8 mouse cellular contexts compared by ENCODE assay signal in the genomic region with DNA sequence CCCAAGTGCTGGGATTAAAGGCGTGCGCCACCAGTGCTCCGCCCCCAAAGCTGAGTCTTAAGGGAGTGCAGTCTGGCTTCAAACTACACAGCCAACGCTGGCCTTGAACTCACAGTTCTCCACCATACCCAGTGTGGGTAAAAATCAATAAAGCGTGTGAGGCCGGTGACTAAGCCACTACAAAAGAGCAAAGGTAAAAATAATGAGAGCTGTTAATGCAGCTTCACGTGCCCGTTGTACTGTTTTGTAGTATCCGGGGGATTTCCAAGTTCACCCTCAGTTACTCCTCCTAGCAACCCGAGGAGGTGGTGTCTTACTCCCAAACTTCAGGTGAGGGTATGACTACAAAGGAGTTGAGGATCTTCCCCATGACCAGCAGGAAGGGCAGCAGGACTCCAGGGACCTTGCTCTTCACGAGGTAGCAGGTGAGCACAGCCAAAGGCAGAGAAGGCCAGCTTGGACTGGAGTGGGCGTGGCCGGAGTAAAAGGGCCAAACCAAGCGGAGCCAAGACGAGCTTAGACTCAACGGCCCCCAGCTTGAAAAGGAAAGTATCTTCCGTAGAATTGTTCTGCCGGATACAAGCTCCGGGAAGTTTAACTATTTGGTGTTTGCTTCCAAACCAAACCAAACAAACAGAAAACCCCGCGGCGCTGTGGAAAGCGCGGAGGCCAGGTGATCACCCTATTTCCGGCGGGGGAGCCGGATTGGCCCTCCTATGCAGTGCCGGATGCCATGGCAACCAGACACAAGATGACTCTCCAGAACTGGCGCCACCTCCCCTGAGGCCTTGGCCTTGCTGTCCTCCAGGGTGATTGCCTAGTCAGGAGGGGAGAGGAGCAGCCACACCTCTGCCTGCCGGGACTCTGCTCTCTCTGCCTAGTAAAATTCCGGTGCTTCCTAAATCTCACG. TPM values are rescaled to one million over a fixed set of nuclear protein-coding genes. Genes with fewer than 3 reads are reported as not detected.
DNase-seq lines count a peak whose midpoint lies in the region; ATAC-seq and TF ChIP-seq lines count a peak whose summit lies in the region.

No protein-coding gene starts in this region.

- H3K36me3 ChIP-seq in E14TG2a.4 (ENCODE audit: insufficient read depth, low read length): no peaks in the 10 kb centered on the region
- H3K36me3 ChIP-seq in erythroblast, embryonic 14.5 days (ENCODE audit: control insufficient read depth): peaks cover 15% of the 10 kb centered on the region
- H3K36me3 ChIP-seq in heart, embryonic 14.5 days (ENCODE audit: control insufficient read depth, insufficient read depth, low read length): no peaks in the 10 kb centered on the region
- no peaks in the 10 kb centered on the region for H3K36me3 ChIP-seq in kidney, postnatal 0 days (ENCODE audit: insufficient read depth, low read length)
- no peaks in the 10 kb centered on the region for H3K36me3 ChIP-seq in lung, embryonic 15.5 days

- peak; percentile 68 for ATAC-seq in heart, embryonic 14.5 days (ENCODE audit: insufficient number of reproducible peaks, insufficient read depth, low FRiP score, low read depth)
- peak; percentile 92 for ATAC-seq in kidney, postnatal 0 days (replicated peaks; ENCODE audit: low FRiP score, low read depth)
- ATAC-seq in lung, embryonic 15.5 days (ENCODE audit: borderline replicate concordance, extremely low read depth, low FRiP score, low TSS enrichment): peak; percentile 62; the same call in 1 of the 2 replicates
- peak; percentile 62 for ATAC-seq in neutrophil, adult 5-6 weeks (ENCODE audit: extremely low read depth, insufficient number of reproducible peaks, low FRiP score, poor library complexity, severe bottlenecking)

- no peak for TF ChIP-seq CTCF in E14TG2a.4 (conservative IDR thresholded peaks at IDR 0.05; ENCODE audit: low read length)
- TF ChIP-seq CTCF in bone marrow macrophage, adult 2 months (IDR thresholded peaks at IDR 0.05; ENCODE audit: low read depth, low read length): no peak
- TF ChIP-seq CTCF in kidney, postnatal 0 days (IDR thresholded peaks at IDR 0.05; ENCODE audit: low read depth): 0 out of 2 replicates have a peak, but pooled peaks have one; percentile 2

- 13% methylated on average over 32 of the region's 32 CpGs for WGBS in heart, embryonic 14.5 days
- 10% methylated on average over 32 of the region's 32 CpGs for WGBS in kidney, postnatal 0 days
- 12% methylated on average over 32 of the region's 32 CpGs for WGBS in lung, embryonic 15.5 days

- no peak overlapping the region for H3K27ac ChIP-seq in bone marrow macrophage, adult 2 months (ENCODE audit: insufficient read depth, low read depth, low read length)
- H3K27ac ChIP-seq in heart, embryonic 14.5 days (replicated peaks in 1 of 2; ENCODE audit: control insufficient read depth in 1 of 2, insufficient read depth in 1 of 2, low read depth in 2 of 2, low read length in 2 of 2): peak overlapping the region; percentile 80 to 86
- peak overlapping the region; percentile 82 for H3K27ac ChIP-seq in kidney, postnatal 0 days
- H3K27ac ChIP-seq in lung, embryonic 15.5 days: peak overlapping the region; percentile 80

- no peaks in the 10 kb centered on the region for H3K27me3 ChIP-seq in E14TG2a.4 (ENCODE audit: insufficient read depth, low read length)
- no peaks in the 10 kb centered on the region for H3K27me3 ChIP-seq in erythroblast, embryonic 14.5 days (ENCODE audit: control insufficient read depth)
- H3K27me3 ChIP-seq in heart, embryonic 14.5 days (ENCODE audit: control insufficient read depth, insufficient read depth, low read length): no peaks in the 10 kb centered on the region
- no peaks in the 10 kb centered on the region for H3K27me3 ChIP-seq in kidney, postnatal 0 days (ENCODE audit: insufficient read depth, low read length)
- H3K27me3 ChIP-seq in lung, embryonic 15.5 days: no peaks in the 10 kb centered on the region

- peak overlapping the region; percentile 80 for H3K4me2 ChIP-seq in heart, embryonic 14.5 days (ENCODE audit: low read length)
- H3K4me2 ChIP-seq in kidney, postnatal 0 days (ENCODE audit: low read length): peak overlapping the region; percentile 51
- H3K4me2 ChIP-seq in lung, embryonic 15.5 days: peak overlapping the region; percentile 55

- peaks cover 87% of the 10 kb centered on the region for H3K4me1 ChIP-seq in E14TG2a.4 (replicated peaks; ENCODE audit: low read depth, low read length)
- peaks cover 9% of the 10 kb centered on the region; the same call in 1 of the 2 replicates for H3K4me1 ChIP-seq in bone marrow macrophage, adult 2 months (ENCODE audit: control insufficient read depth, insufficient read depth, low read length)
- peaks cover 96% of the 10 kb centered on the region for H3K4me1 ChIP-seq in erythroblast, embryonic 14.5 days (ENCODE audit: control insufficient read depth)
- H3K4me1 ChIP-seq in heart, embryonic 14.5 days (ENCODE audit: control insufficient read depth in 2 of 2, insufficient read depth in 2 of 2, low read length in 2 of 2): peaks cover 41 to 61% of the 10 kb centered on the region in 2 experiments
- H3K4me1 ChIP-seq in kidney, postnatal 0 days (replicated peaks; ENCODE audit: insufficient read depth, low read length): peaks cover 20% of the 10 kb centered on the region
- H3K4me1 ChIP-seq in lung, embryonic 15.5 days: peaks cover 39% of the 10 kb centered on the region

- H3K4me3 ChIP-seq in E14TG2a.4 (replicated peaks; ENCODE audit: low read length): peak overlapping the region; percentile 76
- peak overlapping the region; percentile 39 for H3K4me3 ChIP-seq in bone marrow macrophage, adult 2 months (ENCODE audit: insufficient read depth, low read length)
- peak overlapping the region; percentile 67 for H3K4me3 ChIP-seq in erythroblast, embryonic 14.5 days (replicated peaks)
- H3K4me3 ChIP-seq in heart, embryonic 14.5 days (ENCODE audit: control insufficient read depth in 1 of 2, insufficient read depth in 1 of 2, low read depth in 1 of 2, low read length in 2 of 2): peak overlapping the region; percentile 39 to 43
- peak overlapping the region; percentile 24 for H3K4me3 ChIP-seq in kidney, postnatal 0 days (replicated peaks; ENCODE audit: low read depth, low read length)
- peak overlapping the region; percentile 37 for H3K4me3 ChIP-seq in lung, embryonic 15.5 days

- no peaks in the 10 kb centered on the region for H3K9me3 ChIP-seq in E14TG2a.4 (ENCODE audit: low read length)
- H3K9me3 ChIP-seq in erythroblast, embryonic 14.5 days (ENCODE audit: control insufficient read depth, low read length): no peaks in the 10 kb centered on the region
- no peaks in the 10 kb centered on the region for H3K9me3 ChIP-seq in heart, embryonic 14.5 days (ENCODE audit: control insufficient read depth, low read length)
- no peaks in the 10 kb centered on the region for H3K9me3 ChIP-seq in kidney, postnatal 0 days (replicated peaks; ENCODE audit: low read length)
- H3K9me3 ChIP-seq in lung, embryonic 15.5 days: no peaks in the 10 kb centered on the region

- DNase-seq in kidney, postnatal 0 days (ENCODE audit: low spot score): peak; percentile 83
- DNase-seq in testis, postnatal 14 days (ENCODE audit: low spot score): peak; percentile 85

- no peak for TF ChIP-seq POLR2A in bone marrow macrophage, adult 2 months (IDR thresholded peaks at IDR 0.05; ENCODE audit: borderline replicate concordance, low read depth, low read length)

- H3K9ac ChIP-seq in heart, embryonic 14.5 days (ENCODE audit: low read length): peak overlapping the region; percentile 73
- peak overlapping the region; percentile 46; the same call in 1 of the 2 replicates for H3K9ac ChIP-seq in kidney, postnatal 0 days (ENCODE audit: low read depth, low read length)
- H3K9ac ChIP-seq in lung, embryonic 15.5 days: peak overlapping the region; percentile 11

RNA-seq across cellular contexts. Expression of a gene that starts 27.9 kb away (rescaled TPM):
- polyA plus RNA-seq in bone marrow macrophage, adult 2 months (2012; ENCODE audit: insufficient read depth, insufficient read length, missing spikeins): 0.62 and 0.72 TPM in 2 replicates
- 0.62 TPM in 2 replicates for polyA plus RNA-seq in erythroblast, embryonic 14.5 days (2012)
- 18.7 and 30.8 TPM in 2 replicates for polyA plus RNA-seq in heart, embryonic 14.5 days (2014; fragmentation: Nextera tagmentation; extraction: Ambion mirVana)
- 7.2 and 10.6 TPM in 2 replicates for polyA plus RNA-seq in kidney, postnatal 0 days (2015; fragmentation: Nextera tagmentation; extraction: Ambion mirVana)
- polyA plus RNA-seq in lung, embryonic 15.5 days (2015; fragmentation: Nextera tagmentation; extraction: Ambion mirVana): 13.2 and 14.1 TPM in 2 replicates
- not detected in 2 replicates for total RNA-seq in neutrophil, adult 5-6 weeks (2017)

Comparison
In these comparisons a context has a peak if more than half of its experiments do, and no peak if none do; other contexts are left out.
1. H3K4me3 ChIP-seq: peak in every context shown above with its lines; median percentile 76 in E14TG2a.4; 67 in erythroblast, embryonic 14.5 days; 41 in heart, embryonic 14.5 days; 39 in bone marrow macrophage, adult 2 months; 37 in lung, embryonic 15.5 days; 24 in kidney, postnatal 0 days.
2. H3K9ac ChIP-seq: peak in every context shown above with its lines; median percentile 73 in heart, embryonic 14.5 days; 46 in kidney, postnatal 0 days; 11 in lung, embryonic 15.5 days.